ENCODE assay signal across 13 mouse cellular contexts in the genomic region with DNA sequence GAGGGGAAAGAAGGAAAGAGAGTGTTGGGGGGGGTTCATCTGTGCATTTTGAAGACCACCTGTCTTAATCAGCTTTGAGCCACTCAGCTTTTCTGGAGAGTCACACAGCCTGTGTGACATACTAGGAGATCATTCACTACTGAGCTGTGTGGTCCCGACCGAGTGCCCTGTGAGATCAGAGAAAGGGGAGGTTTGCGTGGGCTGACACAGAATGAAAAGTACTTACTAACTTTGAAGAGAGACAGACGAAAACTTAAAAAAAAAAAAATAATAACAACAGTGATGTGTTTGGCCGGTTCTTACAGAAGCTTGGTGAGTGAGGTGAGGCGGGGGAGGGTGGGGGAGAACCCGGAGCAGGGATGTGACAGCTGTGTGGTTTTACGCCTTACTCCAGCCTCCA.
"Had no signal": no experiment of that assay in that cellular context is flagged by ENCODE, and none has a peak within 500 bp of the region (broad histone marks: within the 10 kb centered on the region; RNA-seq: fewer than 3 reads in every experiment).

No protein-coding gene starts in this region.

- H3K4me2 ChIP-seq: limb, embryonic 15.5 days; liver, embryonic 12.5 days; midbrain, embryonic 13.5 days; neural tube, embryonic 15.5 days had no signal

- DNase-seq: kidney, postnatal 14 days; left cerebral cortex, postnatal 4 days; right cerebral cortex, adult 18-20 months; right cerebral cortex, postnatal 25 days; thymus, postnatal 36 days had no signal

- H3K36me3 ChIP-seq: limb, embryonic 15.5 days; liver, embryonic 12.5 days; midbrain, embryonic 13.5 days; neural tube, embryonic 15.5 days had no signal

- H3K9me3 ChIP-seq: limb, embryonic 15.5 days; liver, embryonic 12.5 days; midbrain, embryonic 13.5 days; neural tube, embryonic 15.5 days had no signal

- H3K4me3 ChIP-seq: layer of hippocampus, adult 2 months; limb, embryonic 15.5 days; liver, embryonic 12.5 days; midbrain, embryonic 13.5 days; neural tube, embryonic 15.5 days had no signal

- ATAC-seq: inflammation-experienced regulatory T-cells, adult 6 months; intestine, postnatal 0 days; liver, embryonic 12.5 days; lung, postnatal 0 days; midbrain, embryonic 13.5 days had no signal

- H3K27ac ChIP-seq: layer of hippocampus, adult 2 months; limb, embryonic 15.5 days; liver, embryonic 12.5 days; midbrain, embryonic 13.5 days; neural tube, embryonic 15.5 days had no signal

- H3K9ac ChIP-seq: limb, embryonic 15.5 days; liver, embryonic 12.5 days; midbrain, embryonic 13.5 days; neural tube, embryonic 15.5 days had no signal

- H3K27me3 ChIP-seq: limb, embryonic 15.5 days; liver, embryonic 12.5 days had no signal
